Mouse (Mus musculus): ENCODE data around the gene Herpud1.

The Herpud1 gene

GRCm38 (mm10) chr8:94372955-94373599 lies 13.2 kb upstream of the Herpud1 start:
- no peak for DNase-seq (ENCODE audit: extremely low read depth, low read depth, low spot score)

GRCm38 (mm10) chr8:94375551-94375991 lies 10.7 kb upstream of the Herpud1 start:
- no peak for DNase-seq (ENCODE audit: extremely low read depth, low read depth, low spot score)

GRCm38 (mm10) chr8:94376176-94376575 lies 10.1 kb upstream of the Herpud1 start:
- no peak for DNase-seq (ENCODE audit: extremely low read depth, low read depth, low spot score)

- no peak for DNase-seq (ENCODE audit: extremely low read depth, low read depth, low spot score)
Observed at GRCm38 (mm10) chr8:94376580-94376979, 9.7 kb upstream of the Herpud1 start.

GRCm38 (mm10) chr8:94377031-94377430 lies 9.2 kb upstream of the Herpud1 start:
- no peak for DNase-seq (ENCODE audit: extremely low read depth, low read depth, low spot score)

DNA sequence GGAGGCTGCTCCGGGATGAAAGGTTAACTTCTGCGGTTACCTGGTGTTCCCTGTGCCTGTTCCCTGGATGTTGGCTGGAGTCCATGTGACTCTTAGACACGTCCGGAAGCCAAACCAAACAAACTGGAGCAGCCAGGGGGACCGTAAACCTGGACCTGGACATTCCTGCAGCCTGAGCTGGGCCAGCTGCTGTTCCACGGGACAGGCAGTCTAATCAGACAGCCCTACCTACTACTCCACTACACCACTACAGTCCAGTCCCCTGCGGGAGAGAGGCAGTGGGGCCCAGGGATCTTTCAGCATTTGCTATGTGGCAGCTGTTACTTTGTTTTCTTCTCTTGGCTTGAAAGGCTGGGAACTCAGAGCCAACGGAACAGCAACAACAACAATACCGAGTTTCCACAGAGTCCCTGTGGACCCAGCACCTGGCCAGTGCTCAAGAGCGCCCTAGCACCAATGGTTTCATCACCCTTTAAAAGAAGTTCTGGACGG lies 8.5 kb upstream of the Herpud1 start:
- DNase-seq (ENCODE audit: extremely low read depth, low read depth, low spot score), result no peak

DNA sequence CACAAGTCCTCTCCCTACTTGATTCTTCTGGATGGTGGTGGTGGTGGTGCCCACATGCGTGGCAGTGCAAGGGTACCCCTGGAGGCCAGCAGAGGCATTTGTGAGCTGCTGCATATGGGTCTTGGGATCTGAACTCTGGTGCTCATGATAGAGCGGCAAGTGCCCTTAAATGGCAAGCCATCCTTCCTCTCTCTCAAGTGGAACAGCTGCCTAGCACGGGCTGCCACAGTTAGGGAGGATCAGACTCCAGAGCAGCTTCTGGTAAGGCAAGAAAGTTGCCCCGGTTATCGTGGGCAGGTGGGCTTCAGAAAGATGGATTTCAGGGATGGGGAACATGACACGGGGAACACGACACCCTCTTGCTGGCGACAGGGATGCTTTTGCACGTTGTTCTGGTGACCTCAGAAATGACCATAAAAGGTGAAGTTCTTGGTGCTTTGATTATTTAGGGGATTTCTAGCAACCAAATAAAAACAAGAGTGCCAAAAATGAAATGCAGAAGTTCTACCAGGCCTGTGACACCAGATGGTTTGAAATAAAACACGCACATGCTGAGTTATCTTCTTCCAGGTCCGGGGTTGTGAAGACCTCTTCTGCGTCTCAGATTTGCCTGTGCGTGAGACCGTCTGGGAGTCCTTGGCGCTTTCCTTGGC lies 7.3 kb upstream of the Herpud1 start:
- DNase-seq (ENCODE audit: extremely low read depth, low read depth, low spot score), result no peak

DNA sequence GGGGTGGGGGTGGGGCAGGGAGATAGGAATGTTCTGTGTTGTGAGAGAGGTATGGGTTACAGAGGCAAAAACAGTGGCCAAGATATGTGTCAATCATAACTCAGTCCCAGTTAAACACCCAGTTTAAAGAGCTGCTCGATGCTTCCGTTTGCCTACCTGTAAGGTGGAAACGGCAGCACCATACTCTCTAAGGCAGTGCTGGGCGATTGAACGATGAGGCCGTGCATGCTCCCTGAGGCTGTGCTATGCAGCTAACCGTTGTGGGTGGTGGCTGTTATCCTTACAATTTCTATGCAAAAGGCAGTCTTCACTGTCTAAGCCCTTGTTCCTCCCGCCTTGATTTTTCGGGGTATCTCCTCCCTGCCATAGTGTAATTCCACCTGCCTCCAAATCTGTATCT lies 6.6 kb upstream of the Herpud1 start:
- no peak for DNase-seq (ENCODE audit: extremely low read depth, low read depth, low spot score)

GRCm38 (mm10) chr8:94384166-94384565 lies 2.1 kb upstream of the Herpud1 start:
- no peak for DNase-seq (ENCODE audit: extremely low read depth, low read depth, low spot score)

DNA sequence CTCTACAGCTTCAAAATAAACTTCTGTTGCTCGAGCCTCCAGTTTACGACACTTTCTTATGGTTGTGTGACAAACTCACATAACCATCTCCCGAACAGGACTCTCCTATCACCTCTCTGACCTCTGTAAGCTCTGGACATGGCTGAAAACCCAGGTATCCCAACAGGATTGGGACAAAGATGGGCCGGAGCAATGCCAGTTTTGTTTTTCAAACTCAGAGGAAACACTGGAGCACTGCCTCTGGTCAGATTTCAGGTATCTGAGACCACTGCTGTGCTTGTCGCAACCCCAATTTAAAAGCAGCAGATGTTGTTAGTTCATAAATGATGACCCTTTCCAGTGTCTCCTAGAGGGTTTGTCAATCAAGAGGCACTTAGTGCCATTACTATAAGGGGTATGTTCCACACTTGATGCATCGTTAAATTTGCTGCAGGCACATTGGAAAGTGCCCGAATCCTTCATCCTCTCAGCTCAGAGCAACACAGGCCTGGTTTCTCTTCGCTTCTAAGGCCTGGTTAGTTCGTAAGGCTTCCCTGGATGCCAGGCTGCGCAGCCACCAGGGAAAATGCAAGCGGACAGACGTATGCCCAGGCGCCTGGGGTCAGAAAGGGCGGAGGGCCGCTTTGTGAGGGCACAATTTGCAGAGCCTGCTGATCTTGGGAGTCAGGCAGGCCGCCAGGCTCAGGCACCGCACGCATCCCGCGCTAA lies 578 bp upstream of the Herpud1 start:
- no peak for DNase-seq (ENCODE audit: extremely low read depth, low read depth, low spot score)

GRCm38 (mm10) chr8:94387027-94387684 lies 918 bp downstream of the Herpud1 start:
- DNase-seq (ENCODE audit: extremely low read depth, low read depth, low spot score), result no peak

DNA sequence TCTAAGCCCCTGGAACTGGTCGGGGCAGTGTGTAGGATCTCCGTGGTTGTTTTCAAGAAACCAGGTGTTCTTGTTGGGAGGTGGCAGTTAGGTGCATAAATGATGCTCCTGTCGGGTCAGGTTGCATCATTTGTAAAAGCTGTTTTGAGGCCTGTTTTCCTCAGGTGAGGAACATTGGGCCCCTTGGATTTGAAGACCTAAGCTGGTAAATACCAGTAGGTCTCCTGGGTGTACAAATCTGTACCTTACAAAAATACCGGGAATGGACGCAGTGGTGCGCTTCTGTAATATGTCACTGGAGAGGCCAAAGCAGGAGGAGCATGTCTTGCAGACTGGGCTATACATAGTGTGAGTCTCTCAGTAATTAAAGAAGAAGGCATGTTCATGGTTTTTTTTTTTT lies 1.5 kb downstream of the Herpud1 start:
- no peak for DNase-seq (ENCODE audit: extremely low read depth, low read depth, low spot score)

GRCm38 (mm10) chr8:94389531-94389930 lies 3.3 kb downstream of the Herpud1 start:
- DNase-seq (ENCODE audit: extremely low read depth, low read depth, low spot score), result no peak

DNA sequence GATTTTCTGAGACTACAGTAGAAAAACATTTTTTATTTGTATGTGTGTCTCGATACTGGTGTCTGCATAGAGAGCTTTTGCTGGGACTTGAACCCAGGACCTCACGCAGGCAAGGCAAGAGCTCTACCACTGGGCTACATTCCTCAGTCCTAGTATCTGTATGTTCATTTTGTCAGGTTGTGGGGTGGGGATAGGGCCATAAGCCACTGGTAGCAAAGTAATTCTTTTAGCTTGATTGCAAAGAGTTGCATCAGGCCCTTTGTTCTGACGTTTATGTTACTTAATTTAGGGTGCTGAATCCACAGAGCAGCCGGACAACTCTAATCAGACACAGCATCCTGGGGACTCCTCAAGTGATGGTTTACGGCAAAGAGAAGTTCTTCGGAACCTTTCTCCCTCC lies 4.2 kb downstream of the Herpud1 start:
- DNase-seq (ENCODE audit: extremely low read depth, low read depth, low spot score), result no peak

DNA sequence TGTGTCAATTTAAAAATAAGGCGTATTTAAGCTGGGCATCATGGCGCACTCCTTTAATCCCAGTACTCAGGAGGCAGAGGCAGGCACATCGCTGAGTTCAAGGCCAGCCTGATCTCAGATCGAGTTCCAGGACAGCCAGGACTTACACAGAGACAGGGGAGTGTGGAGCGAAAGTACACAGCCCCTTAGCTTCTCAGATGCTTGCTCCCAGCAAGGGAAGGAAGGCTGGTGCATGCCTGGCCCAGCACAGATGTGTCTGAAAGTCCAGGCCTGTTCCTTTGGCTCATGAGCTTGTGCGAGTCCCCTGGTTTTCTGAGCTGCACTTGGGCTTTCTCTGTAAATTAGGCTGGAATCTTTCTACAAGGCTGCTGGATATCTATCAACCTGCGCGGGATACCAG lies 4.7 kb downstream of the Herpud1 start:
- no peak for DNase-seq (ENCODE audit: extremely low read depth, low read depth, low spot score)

- no peak for DNase-seq (ENCODE audit: extremely low read depth, low read depth, low spot score)
Observed at GRCm38 (mm10) chr8:94392147-94392546, 5.9 kb downstream of the Herpud1 start.

GRCm38 (mm10) chr8:94392648-94393047 lies 6.4 kb downstream of the Herpud1 start:
- no peak for DNase-seq (ENCODE audit: extremely low read depth, low read depth, low spot score)

- no peak for DNase-seq (ENCODE audit: extremely low read depth, low read depth, low spot score)
Observed at GRCm38 (mm10) chr8:94395851-94396540, 9.8 kb downstream of the Herpud1 start.

DNA sequence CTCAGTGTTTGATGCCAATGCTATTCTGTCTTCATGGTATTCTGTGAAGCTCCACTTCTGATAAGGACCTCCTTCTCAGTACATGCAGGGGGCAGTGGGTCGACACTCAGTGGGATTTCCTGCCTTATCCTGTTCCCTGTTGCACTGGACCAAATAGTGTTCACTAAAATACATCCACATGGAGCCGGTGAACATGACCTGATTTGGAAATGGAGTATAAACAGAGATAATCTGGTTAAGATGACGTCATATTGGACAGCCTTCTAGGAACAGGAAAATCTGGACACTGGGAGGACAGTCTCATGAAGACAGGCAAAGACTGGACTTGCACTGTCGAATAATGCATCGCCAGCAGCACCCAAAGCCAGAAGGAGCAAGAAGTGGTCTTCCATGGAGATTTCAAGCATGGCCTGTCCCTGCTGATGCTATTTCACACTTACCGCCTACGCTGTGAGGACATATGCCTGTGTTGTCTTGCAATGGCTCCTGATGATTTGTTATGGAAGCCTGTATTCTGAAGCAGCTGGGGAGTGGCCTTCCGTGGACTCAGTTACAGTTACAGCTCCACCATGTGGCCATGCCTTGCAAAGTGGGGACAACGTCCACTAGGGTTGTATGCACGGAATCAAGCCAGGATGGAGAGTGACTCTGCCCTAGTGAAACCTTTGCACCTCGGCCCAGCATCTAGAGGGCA lies 10.9 kb downstream of the Herpud1 start:
- DNase-seq (ENCODE audit: extremely low read depth, low read depth, low spot score), result no peak

DNA sequence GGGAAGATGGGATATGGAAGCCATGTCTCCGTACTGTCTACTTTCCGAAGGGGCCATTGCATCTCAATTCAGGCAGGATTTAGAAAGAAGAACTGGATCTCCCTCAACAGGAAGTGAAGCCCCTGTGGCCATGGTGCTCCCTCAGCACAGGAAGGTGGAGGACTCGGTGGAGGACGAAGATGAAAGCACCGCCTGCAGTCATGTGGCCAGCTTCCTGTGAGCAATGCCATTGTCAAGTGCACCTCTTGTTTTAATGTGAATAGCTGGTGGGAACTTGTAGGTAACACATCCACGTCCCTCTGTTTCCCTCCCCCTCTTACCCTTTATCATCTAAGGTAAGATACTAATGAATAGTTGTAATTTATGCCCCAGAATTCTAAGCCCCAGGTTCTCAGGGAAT lies 12.3 kb downstream of the Herpud1 start:
- DNase-seq (ENCODE audit: extremely low read depth, low read depth, low spot score), result no peak
